Mouse (Mus musculus): ENCODE measurements at regions not wholly inside any gene's neighbourhood (a gene's known extent, or its start where the extent isn't known, plus 50 kb on each side); places are given as distances from the start of the nearest gene placed in this dataset.

- TF ChIP-seq CTCF (IDR thresholded peaks at IDR 0.05), result no peak
- no peak for TF ChIP-seq EP300 (IDR thresholded peaks at IDR 0.05)
These were observed 259.9 kb upstream of the Dcn start for GRCm38 (mm10) chr10:97219474-97219873.
